Mouse (Mus musculus): ENCODE measurements at regions not wholly inside any gene's neighbourhood (a gene's known extent, or its start where the extent isn't known, plus 50 kb on each side); places are given as distances from the start of the nearest gene placed in this dataset.

DNA sequence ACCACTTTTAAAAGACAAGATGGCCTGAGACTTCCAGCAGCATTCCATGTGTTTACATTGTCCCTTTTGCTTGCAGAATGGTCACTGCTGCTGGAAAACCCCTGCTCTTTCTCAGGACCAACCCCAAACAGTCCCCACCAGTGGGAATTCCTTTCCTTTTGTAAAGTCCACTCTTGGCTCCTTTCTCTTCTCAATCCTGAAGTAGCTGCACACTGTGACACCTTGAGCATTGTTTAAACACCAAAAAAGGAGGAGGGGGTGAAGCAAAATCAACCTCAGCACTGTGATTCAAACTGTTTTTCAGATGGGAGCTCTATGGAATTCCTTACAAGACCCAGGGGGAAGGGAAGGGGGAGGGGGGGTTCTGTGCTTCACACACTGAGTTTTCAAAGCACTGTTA, 67.9 kb upstream of the S1pr1 start:
- no peak for TF ChIP-seq CTCF (IDR thresholded peaks at IDR 0.05; ENCODE audit: control insufficient read depth, insufficient read depth, insufficient read length)
- no peak for TF ChIP-seq MYOD1 (IDR thresholded peaks at IDR 0.05; ENCODE audit: control insufficient read depth, insufficient read length, low read depth)
- TF ChIP-seq MYOG (IDR thresholded peaks at IDR 0.05; ENCODE audit: control insufficient read depth, extremely low read depth, insufficient read length): no peak
- no peak for TF ChIP-seq MAX (IDR thresholded peaks at IDR 0.05)
